Mouse (Mus musculus): ENCODE measurements around the gene 2310011J03Rik. TPM values are rescaled to one million over a fixed set of nuclear protein-coding genes. Genes with fewer than 3 reads are reported as not detected.
"Not testable (repeated sequence)": the region's sequence is repeated elsewhere in the genome, so short reads cannot be mapped to it uniquely, and the experiment has no call there.

Gene 2310011J03Rik
- polyA plus RNA-seq, 1 experiment from 2014 or later, result 54.4 TPM

DNA sequence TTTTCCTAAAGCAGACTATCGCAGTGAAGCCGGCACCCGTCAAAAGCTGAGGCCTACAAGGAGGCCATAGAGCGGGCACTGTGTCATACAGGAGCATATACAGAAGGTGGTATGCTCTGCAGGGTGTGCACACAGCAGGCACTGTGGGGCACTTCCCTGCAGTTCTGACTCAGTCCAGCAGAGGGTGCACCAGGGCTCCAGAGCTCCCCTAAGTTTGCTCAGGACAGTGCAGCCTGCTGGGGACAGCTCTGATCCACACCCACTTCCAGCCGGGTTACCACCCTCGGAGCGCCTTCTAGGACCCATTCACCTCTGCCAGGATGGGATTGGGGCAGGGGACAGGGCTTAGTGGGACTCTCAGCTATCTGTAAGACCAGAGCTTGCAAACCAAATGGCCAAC, 30.0 kb upstream of the 2310011J03Rik start:
- no peak overlapping the region for H3K9ac ChIP-seq
- ATAC-seq (ENCODE audit: insufficient number of reproducible peaks, low FRiP score, low TSS enrichment, low read depth), result peak; percentile 61
- H3K4me1 ChIP-seq, result peaks cover 27% of the 10 kb centered on the region
- H3K36me3 ChIP-seq, result no peaks in the 10 kb centered on the region
- WGBS, result 6% methylated on average over 7 of the region's 7 CpGs
- no peaks in the 10 kb centered on the region for H3K9me3 ChIP-seq
- H3K4me3 ChIP-seq, result no peak overlapping the region
- peaks cover 95% of the 10 kb centered on the region for H3K27me3 ChIP-seq
- no peak overlapping the region for H3K27ac ChIP-seq
- H3K4me2 ChIP-seq, result no peak overlapping the region

DNA sequence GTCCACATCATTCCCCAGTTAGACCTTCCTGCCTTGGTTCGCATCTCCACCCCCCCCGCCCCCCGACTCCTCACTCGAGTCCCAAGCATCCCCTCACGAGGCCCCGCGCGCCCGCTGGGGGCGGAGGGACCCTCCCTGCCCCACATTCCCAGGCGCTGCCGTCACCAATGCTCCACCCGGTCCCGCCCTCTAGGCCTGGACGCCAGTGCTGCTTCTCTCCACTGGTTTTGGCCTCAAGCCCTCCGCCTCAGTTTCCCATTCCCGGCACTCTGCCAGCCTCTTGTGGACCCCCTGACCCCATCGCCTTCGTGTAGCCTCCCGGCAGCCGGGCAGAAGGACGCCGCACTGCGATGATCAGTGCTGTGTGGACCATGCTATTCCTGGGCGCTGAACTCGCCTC, 28.6 kb upstream of the 2310011J03Rik start:
- Histone ChIP-seq H3K9me3 (no peaks in the 10 kb centered on the region), H3K9ac (peak overlapping the region; percentile 31; the same call in 1 of the 2 replicates), H3K4me3 (peak overlapping the region; percentile 38), H3K27me3 (peaks cover 96% of the 10 kb centered on the region), H3K4me2 (peak overlapping the region; percentile 52), H3K4me1 (peaks cover 40% of the 10 kb centered on the region), H3K27ac (0 out of 2 replicates have a peak overlapping the region, but pooled peaks have one; percentile 13), H3K36me3 (no peaks in the 10 kb centered on the region)
- ATAC-seq (ENCODE audit: insufficient number of reproducible peaks, low FRiP score, low TSS enrichment, low read depth), result no peak
- WGBS, result 10% methylated on average over 26 of the region's 26 CpGs

DNA sequence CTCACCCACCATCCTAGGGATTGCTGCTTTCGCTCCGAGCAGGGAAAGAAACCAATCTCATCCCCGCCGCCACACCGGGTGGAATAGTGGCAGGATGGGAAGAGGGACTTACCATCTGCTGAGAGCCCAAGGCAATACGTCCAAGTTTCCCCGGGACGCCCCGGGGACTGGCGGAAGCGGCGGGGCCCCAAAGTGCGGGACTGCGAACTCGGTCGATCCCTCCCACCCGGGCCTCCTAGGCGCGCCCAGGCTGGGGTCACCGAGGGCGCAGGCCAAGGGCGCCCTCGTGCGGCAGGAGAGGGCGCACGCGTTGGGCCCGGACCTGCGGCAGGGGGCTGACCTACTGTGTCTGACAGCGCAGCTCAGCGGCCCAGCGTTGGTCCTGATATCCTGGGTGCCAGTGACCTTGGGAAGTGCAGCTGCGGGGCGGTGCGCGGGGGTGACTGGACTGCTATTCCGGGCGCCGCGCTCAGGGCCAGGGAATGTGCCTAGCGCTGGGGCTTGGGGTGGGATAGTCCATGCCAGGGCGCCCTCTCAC, 28.0 kb upstream of the 2310011J03Rik start, which contains the start of gene Adamtsl5:
Adamtsl5 (minus strand) TSS at position 169 of the 538 bp plus-strand sequence.
- 1% methylated on average over 41 of the region's 42 CpGs for WGBS
- ATAC-seq (ENCODE audit: insufficient number of reproducible peaks, low FRiP score, low TSS enrichment, low read depth), result peak; percentile 50

DNA sequence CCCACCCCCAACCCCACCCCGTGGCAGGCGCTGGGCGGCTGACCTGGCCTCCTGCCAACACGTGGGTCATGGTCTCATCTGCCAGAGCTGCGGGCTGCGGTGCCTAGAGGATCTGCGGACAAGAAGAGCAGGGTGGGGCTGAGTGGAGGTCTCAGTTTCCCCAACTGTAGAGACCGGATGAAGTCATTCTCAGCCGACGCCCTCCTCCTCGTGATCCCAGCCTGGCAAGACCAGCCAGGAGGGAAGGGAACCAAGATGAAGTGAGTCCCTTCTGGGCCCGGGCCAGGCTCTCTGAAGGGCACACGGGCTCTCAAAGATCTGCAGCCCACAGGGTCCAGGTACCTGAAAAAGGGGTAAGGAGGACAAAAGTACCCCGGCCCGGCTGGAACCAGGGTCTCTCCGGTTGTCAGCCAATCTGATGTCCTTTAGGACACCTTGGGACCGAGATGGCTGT, 27.2 kb upstream of the 2310011J03Rik start:
- Histone ChIP-seq H3K4me2 (peak overlapping the region; percentile 52), H3K9me3 (no peaks in the 10 kb centered on the region), H3K4me1 (peaks cover 55% of the 10 kb centered on the region), H3K27me3 (peaks cover 97% of the 10 kb centered on the region), H3K36me3 (no peaks in the 10 kb centered on the region), H3K27ac (no peak overlapping the region), H3K4me3 (peak overlapping the region; percentile 38), H3K9ac (0 out of 2 replicates have a peak overlapping the region, but pooled peaks have one; percentile 28)
- 11% methylated on average over 17 of the region's 17 CpGs for WGBS
- ATAC-seq (ENCODE audit: insufficient number of reproducible peaks, low FRiP score, low TSS enrichment, low read depth), result no peak

More for the DNA sequence above, 28.0 kb upstream of the 2310011J03Rik start, which contains the start of gene Adamtsl5:
- H3K36me3 ChIP-seq, result no peaks in the 10 kb centered on the region
- peaks cover 47% of the 10 kb centered on the region for H3K4me1 ChIP-seq
- H3K27ac ChIP-seq, result 0 out of 2 replicates have a peak within 1 kb of the TSS, but pooled peaks have one; percentile 13
- peaks cover 97% of the 10 kb centered on the region for H3K27me3 ChIP-seq
- peak within 1 kb of the TSS; percentile 38 for H3K4me3 ChIP-seq
- H3K9ac ChIP-seq, result peak within 1 kb of the TSS; percentile 31; the same call in 1 of the 2 replicates
- no peaks in the 10 kb centered on the region for H3K9me3 ChIP-seq
- peak within 1 kb of the TSS; percentile 52 for H3K4me2 ChIP-seq

DNA sequence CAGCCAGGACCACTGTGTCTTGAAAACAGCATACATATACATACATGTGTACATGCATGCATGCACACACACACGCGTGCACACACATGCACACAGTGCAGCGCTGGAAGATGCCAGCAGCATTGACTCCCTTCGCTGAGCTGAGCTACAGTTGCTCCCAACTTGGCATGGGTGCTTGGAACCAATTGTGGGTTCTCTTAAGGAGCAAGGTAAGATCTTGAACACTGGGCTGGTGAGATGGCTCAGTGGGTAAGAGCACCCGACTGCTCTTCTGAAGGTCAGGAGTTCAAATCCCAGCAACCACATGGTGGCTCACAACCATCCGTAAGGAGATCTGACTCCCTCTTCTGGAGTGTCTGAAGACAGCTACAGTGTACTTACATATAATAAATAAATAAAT, 25.6 kb upstream of the 2310011J03Rik start:
- Histone ChIP-seq H3K4me1 (peaks cover 71% of the 10 kb centered on the region), H3K27me3 (peaks cover 97% of the 10 kb centered on the region)
- not testable (repeated sequence) for H3K36me3 ChIP-seq; H3K4me2 ChIP-seq; H3K4me3 ChIP-seq; H3K27ac ChIP-seq; ATAC-seq (ENCODE audit: insufficient number of reproducible peaks, low FRiP score, low TSS enrichment, low read depth); H3K9ac ChIP-seq; H3K9me3 ChIP-seq
- 83% methylated on average over 6 of the region's 6 CpGs for WGBS

DNA sequence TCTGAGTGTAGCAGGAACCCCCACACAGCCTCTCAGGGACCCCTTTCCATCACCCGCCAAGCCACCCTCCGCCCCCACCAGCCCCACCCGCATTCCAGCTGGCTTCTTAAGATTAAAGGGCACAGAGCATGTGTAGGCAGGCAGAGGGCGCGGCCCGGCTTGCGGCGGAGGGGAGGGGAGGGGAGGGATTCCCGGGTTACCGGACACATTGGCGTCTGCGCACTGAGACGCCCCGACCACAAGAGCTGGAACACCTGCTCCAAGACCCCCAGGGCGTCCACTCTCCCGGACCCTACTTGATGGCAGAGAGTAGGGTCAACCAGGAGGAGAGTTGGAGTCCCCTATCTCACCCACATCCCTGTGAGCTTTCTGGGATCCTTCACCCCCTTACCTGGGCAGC, 24.8 kb upstream of the 2310011J03Rik start:
- H3K9me3 ChIP-seq, result no peaks in the 10 kb centered on the region
- H3K27me3 ChIP-seq, result peaks cover 97% of the 10 kb centered on the region
- H3K27ac ChIP-seq, result no peak overlapping the region
- H3K4me3 ChIP-seq, result peak overlapping the region; percentile 16
- 2% methylated on average over 16 of the region's 16 CpGs for WGBS
- no peak overlapping the region for H3K9ac ChIP-seq
- ATAC-seq (ENCODE audit: insufficient number of reproducible peaks, low FRiP score, low TSS enrichment, low read depth), result no peak
- H3K4me1 ChIP-seq, result peaks cover 75% of the 10 kb centered on the region
- H3K4me2 ChIP-seq, result peak overlapping the region; percentile 31
- H3K36me3 ChIP-seq, result no peaks in the 10 kb centered on the region

DNA sequence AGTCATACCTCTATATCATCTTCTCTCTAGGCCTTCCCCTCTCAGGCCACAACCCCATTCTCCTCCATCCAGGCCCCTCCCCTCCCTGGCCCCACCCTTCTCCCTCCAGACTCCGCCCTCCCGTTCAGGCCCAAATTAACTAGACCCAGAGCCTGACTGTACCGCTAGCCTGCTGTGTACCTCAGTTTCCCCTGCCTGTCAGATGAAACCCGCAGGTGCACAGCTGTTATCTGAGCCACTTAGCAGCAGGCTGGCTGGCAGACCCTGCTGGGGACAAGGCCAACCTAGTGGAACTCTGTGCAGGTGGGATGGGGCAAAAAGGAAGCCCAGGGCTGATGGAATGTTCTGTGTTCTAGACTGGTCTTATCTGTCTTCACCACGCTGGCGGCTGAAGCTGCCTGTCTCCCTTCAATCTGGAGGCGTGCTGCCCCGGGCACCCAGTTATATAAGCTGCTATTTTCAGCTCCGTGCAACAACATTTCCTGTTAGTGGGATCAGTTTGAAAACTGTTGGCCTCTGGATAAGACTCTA, 23.9 kb upstream of the 2310011J03Rik start:
- 41% methylated on average over 9 of the region's 9 CpGs for WGBS
- Histone ChIP-seq H3K36me3 (no peaks in the 10 kb centered on the region), H3K9ac (no peak overlapping the region), H3K27ac (0 out of 2 replicates have a peak overlapping the region, but pooled peaks have one; percentile 22), H3K9me3 (no peaks in the 10 kb centered on the region), H3K4me2 (peak overlapping the region; percentile 31; the same call in 1 of the 2 replicates), H3K4me1 (peaks cover 79% of the 10 kb centered on the region), H3K4me3 (no peak overlapping the region), H3K27me3 (peaks cover 88% of the 10 kb centered on the region)
- no peak for ATAC-seq (ENCODE audit: insufficient number of reproducible peaks, low FRiP score, low TSS enrichment, low read depth)

DNA sequence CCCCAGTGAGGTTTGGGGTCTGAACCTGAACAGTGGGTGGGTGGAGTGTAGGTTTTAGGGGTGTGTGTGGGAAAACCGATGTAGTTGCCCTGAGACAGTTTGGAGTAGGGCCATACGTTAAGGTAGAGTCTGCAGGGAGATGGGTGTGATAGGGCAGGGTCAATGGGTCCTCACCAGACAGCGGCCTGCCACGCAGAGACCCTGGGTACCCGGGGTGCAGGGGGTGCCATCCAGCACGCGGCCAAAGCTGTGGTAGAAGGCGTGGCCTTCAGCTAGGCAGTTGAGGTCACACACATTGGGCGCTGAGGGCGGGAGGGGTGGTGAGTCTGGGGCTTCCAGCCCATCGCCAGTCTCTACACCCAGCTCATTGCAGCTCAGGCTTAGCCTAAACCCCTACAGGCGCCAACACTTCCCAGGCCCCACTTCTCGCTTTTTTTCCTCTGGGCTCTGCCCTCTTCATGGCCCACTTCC, 23.1 kb upstream of the 2310011J03Rik start:
- Histone ChIP-seq H3K9me3 (no peaks in the 10 kb centered on the region), H3K27ac (no peak overlapping the region; the same call in 1 of the 2 replicates), H3K9ac (no peak overlapping the region), H3K4me1 (peaks cover 71% of the 10 kb centered on the region), H3K36me3 (no peaks in the 10 kb centered on the region), H3K27me3 (peaks cover 81% of the 10 kb centered on the region), H3K4me2 (peak overlapping the region; percentile 55), H3K4me3 (peak overlapping the region; percentile 33)
- 25% methylated on average over 13 of the region's 13 CpGs for WGBS
- ATAC-seq (ENCODE audit: insufficient number of reproducible peaks, low FRiP score, low TSS enrichment, low read depth), result no peak

DNA sequence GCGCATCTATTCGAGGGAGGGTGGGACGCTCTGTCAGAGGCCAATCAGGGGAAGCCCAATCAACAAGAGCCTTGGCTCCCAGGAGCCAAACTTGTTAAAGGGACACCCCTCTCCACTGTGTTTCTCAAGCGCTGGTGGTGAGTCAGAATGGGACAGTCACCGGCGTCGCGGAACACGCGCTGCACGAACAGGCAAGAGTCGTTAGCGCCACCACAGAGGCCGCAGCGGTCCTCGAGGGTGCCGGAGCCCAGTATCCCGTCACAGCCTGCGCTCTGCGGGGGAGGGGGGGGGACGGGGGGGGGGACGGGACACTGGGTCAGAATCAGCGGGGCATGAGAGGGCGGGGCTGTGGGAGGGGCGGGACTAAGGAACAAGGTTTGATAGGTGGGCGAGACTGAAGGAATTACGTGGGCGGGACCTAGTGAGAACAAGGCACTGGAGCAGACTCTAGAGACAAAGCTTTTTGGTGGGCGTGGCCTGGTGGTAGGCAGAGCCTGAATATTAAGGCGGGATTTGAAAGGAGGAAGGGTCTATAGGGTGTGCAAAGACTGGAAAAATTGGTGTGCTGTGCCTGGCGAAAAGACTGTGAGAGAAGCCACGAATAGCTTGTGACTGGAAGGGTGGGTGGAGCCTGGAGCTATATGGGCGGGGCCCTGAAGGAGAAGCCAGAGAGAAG, 22.6 kb upstream of the 2310011J03Rik start:
- peak overlapping the region; percentile 33 for H3K4me3 ChIP-seq
- no peaks in the 10 kb centered on the region for H3K9me3 ChIP-seq
- ATAC-seq (ENCODE audit: insufficient number of reproducible peaks, low FRiP score, low TSS enrichment, low read depth), result peak; percentile 66
- H3K27me3 ChIP-seq, result peaks cover 77% of the 10 kb centered on the region
- H3K27ac ChIP-seq, result no peak overlapping the region; the same call in 1 of the 2 replicates
- H3K36me3 ChIP-seq, result no peaks in the 10 kb centered on the region
- H3K9ac ChIP-seq, result no peak overlapping the region
- peaks cover 66% of the 10 kb centered on the region for H3K4me1 ChIP-seq
- under 1% methylated on average over 33 of the region's 33 CpGs for WGBS
- peak overlapping the region; percentile 55 for H3K4me2 ChIP-seq

DNA sequence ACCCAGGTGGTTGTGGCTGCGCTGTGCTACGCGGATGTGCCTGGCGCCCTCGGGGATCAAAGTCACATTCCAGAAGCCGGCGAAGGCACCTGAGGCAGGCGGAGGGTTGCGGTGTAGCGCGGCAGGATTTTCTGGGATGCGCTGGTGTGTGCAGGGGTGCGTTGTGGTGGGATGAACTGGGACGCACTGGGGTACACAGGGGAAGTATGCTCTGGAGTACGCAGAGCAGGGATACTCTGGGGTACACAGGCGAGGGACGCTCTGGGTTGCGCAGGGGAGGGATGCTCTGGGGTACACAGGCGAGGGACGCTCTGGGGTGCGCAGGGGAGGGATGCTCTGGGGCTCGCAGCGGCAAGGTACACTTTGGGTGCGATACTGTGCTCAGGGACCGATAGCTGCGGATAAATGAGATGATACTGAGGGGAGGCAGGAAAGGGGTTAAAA, 22.0 kb upstream of the 2310011J03Rik start:
- Histone ChIP-seq H3K9me3 (no peaks in the 10 kb centered on the region), H3K27me3 (peaks cover 73% of the 10 kb centered on the region), H3K4me1 (peaks cover 60% of the 10 kb centered on the region), H3K4me3 (peak overlapping the region; percentile 33), H3K4me2 (peak overlapping the region; percentile 55), H3K9ac (no peak overlapping the region), H3K27ac (no peak overlapping the region), H3K36me3 (no peaks in the 10 kb centered on the region)
- no peak for ATAC-seq (ENCODE audit: insufficient number of reproducible peaks, low FRiP score, low TSS enrichment, low read depth)
- 3% methylated on average over 26 of the region's 26 CpGs for WGBS

DNA sequence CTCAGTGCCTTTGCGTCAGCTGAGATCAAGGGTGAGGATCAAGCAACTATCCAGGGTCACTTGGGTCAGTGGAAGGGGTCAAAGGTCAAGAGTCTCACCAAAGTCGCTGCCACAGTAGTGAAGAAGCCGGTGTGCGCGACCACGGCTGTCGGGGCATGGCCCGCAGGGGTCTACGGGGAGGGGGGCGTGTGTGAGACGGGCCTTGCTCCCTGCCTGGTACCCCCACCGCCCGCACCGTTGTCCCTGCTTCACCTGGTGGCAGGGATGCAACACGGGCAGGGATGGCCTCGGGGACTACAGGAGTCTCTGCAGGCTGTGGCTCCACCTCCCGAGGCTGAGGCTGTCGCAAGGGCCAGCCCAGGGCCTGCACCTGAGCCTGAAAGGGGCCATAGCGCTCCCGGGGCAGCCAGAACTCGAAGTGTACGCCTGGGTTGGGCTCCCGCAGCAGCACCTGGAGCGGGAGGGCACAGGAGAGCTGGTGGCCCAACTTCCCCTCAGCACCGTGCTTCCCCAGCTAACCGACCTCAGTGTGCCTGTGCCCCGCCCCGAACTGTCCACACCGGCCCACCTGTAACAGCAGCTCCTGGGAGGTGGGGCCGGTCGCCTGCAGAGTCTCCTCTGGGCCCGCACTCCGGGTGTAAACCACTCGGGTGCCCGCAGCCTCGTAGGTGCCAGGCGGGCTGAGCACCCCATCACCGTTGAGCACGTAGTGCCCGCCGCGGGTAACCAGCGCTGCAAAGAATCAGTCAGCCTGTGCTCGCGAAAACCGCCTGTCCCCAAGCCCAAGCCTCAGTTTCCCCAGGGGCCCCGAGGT, 21.4 kb upstream of the 2310011J03Rik start:
- Histone ChIP-seq H3K9ac (no peak overlapping the region), H3K36me3 (no peaks in the 10 kb centered on the region), H3K27me3 (peaks cover 69% of the 10 kb centered on the region), H3K27ac (no peak overlapping the region), H3K4me1 (peaks cover 58% of the 10 kb centered on the region), H3K9me3 (no peaks in the 10 kb centered on the region), H3K4me2 (peak overlapping the region; percentile 55), H3K4me3 (peak overlapping the region; percentile 33)
- no peak for ATAC-seq (ENCODE audit: insufficient number of reproducible peaks, low FRiP score, low TSS enrichment, low read depth)
- WGBS, result 4% methylated on average over 47 of the region's 47 CpGs
